Mouse (Mus musculus) heart, adult 2 months (tissue): ENCODE results near the gene Uck1. TPM values are rescaled to one million over a fixed set of nuclear protein-coding genes. Genes with fewer than 3 reads are reported as not detected.

Experiments
- DNase-seq, 2 experiments: peaks; one replicate each; pipeline ENCODE4 v3.0.0; 2021
- H3K27ac ChIP-seq: fragments of 200-600 bp; 2 replicates; pipeline ENCODE4 v1.8.1; 2022
- H3K27me3 ChIP-seq: fragments of 200-500 bp; 2 replicates; pipeline ENCODE4 v1.6.1; 2012; ENCODE audit warnings: mild to moderate bottlenecking, low read length, inconsistent platforms, mixed read lengths; ENCODE audit not compliant: control insufficient read depth, insufficient read depth
- H3K36me3 ChIP-seq: fragments of 200-500 bp; 2 replicates; pipeline ENCODE4 v1.6.1; 2012; ENCODE audit warnings: low read length, inconsistent platforms; ENCODE audit not compliant: control insufficient read depth, insufficient read depth
- H3K4me1 ChIP-seq: fragments of 200-500 bp; 2 replicates; pipeline ENCODE4 v1.6.1; 2011; ENCODE audit warnings: low read length; ENCODE audit not compliant: control insufficient read depth, insufficient read depth
- H3K4me3 ChIP-seq: fragments of 200-600 bp; 2 replicates; pipeline ENCODE4 v1.8.1; 2022
- H3K79me2 ChIP-seq: fragments of 200-500 bp; replicated peaks from 2 replicates; pipeline ENCODE4 v1.6.1; 2012; ENCODE audit warnings: mild to moderate bottlenecking, inconsistent platforms, low read length, moderate library complexity, mixed read lengths; ENCODE audit not compliant: control insufficient read depth, insufficient read depth
- H3K9ac ChIP-seq: fragments of 200-500 bp; 2 replicates; pipeline ENCODE4 v1.6.1; 2012; ENCODE audit warnings: low read depth, mild to moderate bottlenecking, control low read depth, inconsistent platforms, low read length, mixed read lengths
- CTCF ChIP-seq: fragments of 200-600 bp; IDR thresholded peaks from 2 replicates; pipeline ENCODE4 v1.8.1; 2022; ENCODE audit warnings: antibody characterized with exemption, mild to moderate bottlenecking, moderate library complexity
- EP300 ChIP-seq: fragments of 200-500 bp; IDR thresholded peaks from 2 replicates; pipeline ENCODE4 v1.6.1; 2011; ENCODE audit warnings: low read depth, low read length, control low read depth; ENCODE audit not compliant: insufficient read depth
- POLR2A ChIP-seq: fragments of 200-500 bp; IDR thresholded peaks from 2 replicates; pipeline ENCODE4 v1.6.1; 2011; ENCODE audit warnings: mild to moderate bottlenecking, low read depth, low read length, control low read depth; ENCODE audit not compliant: insufficient read depth
- WGBS: fragments of 180-500 bp; shearing (Covaris S2); methylation state at CpG from one replicate; pipeline ENCODE4 v1.1.7; 2018; 5-methylcytosine and 5-hydroxymethylcytosine counted together
- intact Hi-C: fragments of 180-260 bp; cut with DNase I; formaldehyde crosslinking; loops from one replicate; pipeline ENCODE4 v1.15.1; 2025
- polyA plus RNA-seq: library from polyadenylated mRNA; depleted of rRNA; stranded (reverse); fragments of >200 nt; gene quantifications from 2 replicates; pipeline ENCODE4 v1.2.3, GENCODE M21; 2012; rRNA removed
- total RNA-seq, 2 experiments: library from RNA; stranded (reverse); gene quantifications; 2 replicates each; pipeline ENCODE4 v1.2.3; 2021

Gene Uck1
- total and polyA plus RNA-seq, 3 experiments, result 22.5 to 43.1 (median 22.8) TPM

- intact Hi-C loops, result no loop called here
- H3K4me3 ChIP-seq, result no peak overlapping the region
- H3K9ac ChIP-seq, result no peak overlapping the region
- no peak for DNase-seq
- 87% methylated on average over 10 of the region's 10 CpGs for WGBS
- no peaks in the 10 kb centered on the region for H3K79me2 ChIP-seq
- peaks cover 2% of the 10 kb centered on the region; the same call in 1 of the 2 replicates for H3K4me1 ChIP-seq
- no peaks in the 10 kb centered on the region; the same call in 1 of the 2 replicates for H3K36me3 ChIP-seq
- TF ChIP-seq EP300, result no peak
- no peak for TF ChIP-seq CTCF
- TF ChIP-seq POLR2A, result no peak
- no peaks in the 10 kb centered on the region for H3K27me3 ChIP-seq
- no peak overlapping the region for H3K27ac ChIP-seq
Observed at GRCm38 (mm10) chr2:32216506-32216905, 43.5 kb downstream of the Uck1 start.

GRCm38 (mm10) chr2:32215576-32215975, 44.4 kb downstream of the Uck1 start:
- Histone ChIP-seq H3K79me2 (no peaks in the 10 kb centered on the region), H3K4me1 (peaks cover 2% of the 10 kb centered on the region; the same call in 1 of the 2 replicates), H3K9ac (no peak overlapping the region), H3K27ac (no peak overlapping the region), H3K27me3 (no peaks in the 10 kb centered on the region), H3K4me3 (no peak overlapping the region), H3K36me3 (no peaks in the 10 kb centered on the region; the same call in 1 of the 2 replicates)
- intact Hi-C loops, result no loop called here
- DNase-seq, result no peak
- TF ChIP-seq EP300 (no peak), POLR2A (no peak), CTCF (no peak)
- 88% methylated on average over 10 of the region's 10 CpGs for WGBS

GRCm38 (mm10) chr2:32213000-32213399, 47.0 kb downstream of the Uck1 start:
- Histone ChIP-seq H3K27ac (no peak overlapping the region), H3K27me3 (no peaks in the 10 kb centered on the region), H3K4me1 (no peaks in the 10 kb centered on the region), H3K36me3 (no peaks in the 10 kb centered on the region), H3K4me3 (no peak overlapping the region), H3K9ac (no peak overlapping the region), H3K79me2 (no peaks in the 10 kb centered on the region)
- DNase-seq, result peak in 1 of 2 experiments; percentile 47
- TF ChIP-seq EP300 (no peak), CTCF (no peak), POLR2A (no peak)
- intact Hi-C loops, result no loop called here
- 47% methylated on average over 10 of the region's 10 CpGs for WGBS

GRCm38 (mm10) chr2:32211689-32212088, 48.3 kb downstream of the Uck1 start:
- intact Hi-C loops, result no loop called here
- 88% methylated on average over 8 of the region's 8 CpGs for WGBS
- Histone ChIP-seq H3K27ac (no peak overlapping the region), H3K27me3 (no peaks in the 10 kb centered on the region), H3K79me2 (no peaks in the 10 kb centered on the region), H3K36me3 (no peaks in the 10 kb centered on the region), H3K9ac (no peak overlapping the region), H3K4me1 (no peaks in the 10 kb centered on the region), H3K4me3 (no peak overlapping the region)
- TF ChIP-seq POLR2A (no peak), EP300 (no peak), CTCF (no peak)
- no peak for DNase-seq

GRCm38 (mm10) chr2:32207682-32208081, 52.3 kb downstream of the Uck1 start:
- no peak overlapping the region for H3K4me3 ChIP-seq
- no peak overlapping the region for H3K9ac ChIP-seq
- H3K79me2 ChIP-seq, result no peaks in the 10 kb centered on the region
- H3K27ac ChIP-seq, result no peak overlapping the region
- intact Hi-C loops, result no loop called here
- TF ChIP-seq CTCF, result no peak
- WGBS, result 82% methylated on average over 1 of the region's 1 CpGs
- no peak for DNase-seq
- H3K27me3 ChIP-seq, result no peaks in the 10 kb centered on the region
- no peaks in the 10 kb centered on the region for H3K4me1 ChIP-seq
- H3K36me3 ChIP-seq, result no peaks in the 10 kb centered on the region

Other genes with a start within 250 kb of the Uck1 start
- gene Fam78a, start 175.3 kb downstream of the Uck1 start, total RNA-seq, result 10 to 100 TPM; 15.9 to 19.1 TPM
- 18.7 and 24.9 TPM in 2 replicates for gene Fam78a, start 175.3 kb downstream of the Uck1 start, polyA plus RNA-seq
- 10 to 100 TPM; 33.6 to 33.8 TPM for gene Plpp7, start 164.6 kb downstream of the Uck1 start, total RNA-seq
- 56.3 and 62.1 TPM in 2 replicates for gene Plpp7, start 164.6 kb downstream of the Uck1 start, polyA plus RNA-seq
- 10 to 100 TPM; 78.3 to 82.6 TPM for gene Prrc2b, start 109.1 kb downstream of the Uck1 start, total RNA-seq
- 39.3 and 46.9 TPM in 2 replicates for gene Prrc2b, start 109.1 kb downstream of the Uck1 start, polyA plus RNA-seq
- gene Pomt1, start 23.6 kb downstream of the Uck1 start, total RNA-seq, result 10 to 100 TPM; 13.1 to 16.9 TPM
- 17.7 and 19.7 TPM in 2 replicates for gene Pomt1, start 23.6 kb downstream of the Uck1 start, polyA plus RNA-seq
- 10 to 100 TPM; 69.8 to 79.9 TPM for gene Golga2, start 27.2 kb upstream of the Uck1 start, total RNA-seq
- 34.5 and 44.0 TPM in 2 replicates for gene Golga2, start 27.2 kb upstream of the Uck1 start, polyA plus RNA-seq
- gene Swi5, start 27.9 kb upstream of the Uck1 start, total RNA-seq, result 100 to 1,000 TPM; 205 to 233 TPM
- 173 and 223 TPM in 2 replicates for gene Swi5, start 27.9 kb upstream of the Uck1 start, polyA plus RNA-seq
- gene Ciz1, start 92.2 kb upstream of the Uck1 start, total RNA-seq, result 10 to 100 TPM; 26.7 to 29.5 TPM
- gene Ciz1, start 92.2 kb upstream of the Uck1 start, polyA plus RNA-seq, result 117 and 128 TPM in 2 replicates
- gene Dnm1, start 93.2 kb upstream of the Uck1 start, total RNA-seq, result 1 to 10 TPM; 4.0 to 5.5 TPM
- 20.4 and 23.1 TPM in 2 replicates for gene Dnm1, start 93.2 kb upstream of the Uck1 start, polyA plus RNA-seq
- gene 1110008P14Rik, start 121.8 kb upstream of the Uck1 start, total RNA-seq, result 10 to 100 TPM; 39.6 to 44.8 TPM
- 129 and 132 TPM in 2 replicates for gene 1110008P14Rik, start 121.8 kb upstream of the Uck1 start, polyA plus RNA-seq
- gene Lcn2, start 128.1 kb upstream of the Uck1 start, total RNA-seq, result 1 to 10 TPM; 4.1 to 6.9 TPM
- 6.6 and 11.3 TPM in 2 replicates for gene Lcn2, start 128.1 kb upstream of the Uck1 start, polyA plus RNA-seq
- gene Ptges2, start 135.7 kb upstream of the Uck1 start, total RNA-seq, result 10 to 100 TPM; 58.6 to 68.2 TPM
- gene Ptges2, start 135.7 kb upstream of the Uck1 start, polyA plus RNA-seq, result 68.8 and 98.5 TPM in 2 replicates
- 1 to 10 TPM; 2.8 to 3.4 TPM for gene Naif1, start 190.3 kb upstream of the Uck1 start, total RNA-seq
- gene Naif1, start 190.3 kb upstream of the Uck1 start, polyA plus RNA-seq, result 3.7 and 4.6 TPM in 2 replicates
- 10 to 100 TPM in 1 of 2 experiments, 1 to 10 TPM in 1; 8.5 to 10.1 TPM for gene Slc25a25, start 191.3 kb upstream of the Uck1 start, total RNA-seq
- 5.7 and 7.3 TPM in 2 replicates for gene Slc25a25, start 191.3 kb upstream of the Uck1 start, polyA plus RNA-seq